Mouse (Mus musculus) liver, embryonic 11.5 days (tissue): ENCODE data around the gene Polr3gl. TPM values are rescaled to one million over a fixed set of nuclear protein-coding genes. Genes with fewer than 3 reads are reported as not detected.
"Not testable (repeated sequence)": the region's sequence is repeated elsewhere in the genome, so short reads cannot be mapped to it uniquely, and the experiment has no call there.

Experiments
- ATAC-seq: fragments of 200-750 bp; cut with Nextera tagmentation; replicated peaks from 2 replicates; pipeline ENCODE4 v1.8.0; 2017; ENCODE audit warnings: moderate number of reproducible peaks, mild to moderate bottlenecking, moderate TSS enrichment, moderate library complexity; ENCODE audit not compliant: low FRiP score
- DNase-seq: peaks from one replicate; pipeline ENCODE4 v3.0.0-alpha.2; 2017; ENCODE audit warnings: low spot score
- H3K27ac ChIP-seq: fragments of 300-500 bp; sonication (generic); 2 replicates; pipeline ENCODE4 v1.5.1; 2014; ENCODE audit warnings: mild to moderate bottlenecking, low read depth, low read length, control low read depth
- H3K27me3 ChIP-seq: fragments of 300-500 bp; sonication (generic); replicated peaks from 2 replicates; pipeline ENCODE4 v1.6.1; 2014; ENCODE audit warnings: low read length, mixed read lengths; ENCODE audit not compliant: control insufficient read depth, insufficient read depth
- H3K36me3 ChIP-seq: fragments of 300-500 bp; sonication (generic); 2 replicates; pipeline ENCODE4 v1.6.1; 2014; ENCODE audit warnings: mild to moderate bottlenecking, low read length, moderate library complexity, mixed read lengths; ENCODE audit not compliant: control insufficient read depth, insufficient read depth
- H3K4me1 ChIP-seq: fragments of 300-500 bp; sonication (generic); replicated peaks from 2 replicates; pipeline ENCODE4 v1.6.1; 2014; ENCODE audit warnings: low read length, mixed read lengths; ENCODE audit not compliant: control insufficient read depth, insufficient read depth
- H3K4me2 ChIP-seq: fragments of 300-500 bp; sonication (generic); 2 replicates; pipeline ENCODE4 v1.6.1; 2014; ENCODE audit warnings: mild to moderate bottlenecking, control low read depth, moderate library complexity
- H3K4me3 ChIP-seq: fragments of 300-500 bp; sonication (generic); 2 replicates; pipeline ENCODE4 v1.5.1; 2014; ENCODE audit warnings: low read depth, low read length, control low read depth
- H3K9ac ChIP-seq: fragments of 300-500 bp; sonication (generic); 2 replicates; pipeline ENCODE4 v1.6.1; 2014; ENCODE audit warnings: low read depth, low read length, control low read depth
- H3K9me3 ChIP-seq: fragments of 300-500 bp; sonication (generic); 2 replicates; pipeline ENCODE4 v1.6.1; 2016; ENCODE audit warnings: low read length, inconsistent platforms, mixed read lengths; ENCODE audit not compliant: control insufficient read depth
- WGBS: fragments of 180-500 bp; shearing (Covaris S2); extraction: QIAGEN DNeasy Blood & Tissue Kit; methylation state at CpG from one replicate; pipeline ENCODE4 v1.1.7; 2014; 5-methylcytosine and 5-hydroxymethylcytosine counted together
- polyA plus RNA-seq: library from polyadenylated mRNA; unstranded; fragments of >200 nt; fragmentation: Nextera tagmentation; extraction: Ambion mirVana; gene quantifications from 2 replicates; pipeline ENCODE4 v1.2.1, GENCODE M21; 2014

Polr3gl gene
- polyA plus RNA-seq, 1 experiment from 2014 or later = 21.5 TPM

- H3K4me1 ChIP-seq = no peaks in the 10 kb centered on the region
- no peak overlapping the region for H3K4me2 ChIP-seq
- no peak overlapping the region for H3K4me3 ChIP-seq
- no peaks in the 10 kb centered on the region for H3K27me3 ChIP-seq
- H3K27ac ChIP-seq = no peak overlapping the region
- no peak for ATAC-seq
- H3K9me3 ChIP-seq = no peaks in the 10 kb centered on the region
- no peak overlapping the region for H3K9ac ChIP-seq
- 91% methylated on average over 4 of the region's 4 CpGs for WGBS
- H3K36me3 ChIP-seq = peaks cover 8% of the 10 kb centered on the region; the same call in 1 of the 2 replicates
- no peak for DNase-seq
These were observed 29.2 kb upstream of the Polr3gl start for GRCm38 (mm10) chr3:96623201-96623600.

GRCm38 (mm10) chr3:96617941-96618340, 24.0 kb upstream of the Polr3gl start:
- 94% methylated on average over 3 of the region's 3 CpGs for WGBS
- peaks cover 7% of the 10 kb centered on the region; the same call in 1 of the 2 replicates for H3K36me3 ChIP-seq
- no peak for ATAC-seq

GRCm38 (mm10) chr3:96606618-96607017, 12.6 kb upstream of the Polr3gl start:
- no peaks in the 10 kb centered on the region for H3K36me3 ChIP-seq
- H3K4me3 ChIP-seq = no peak overlapping the region
- WGBS = 81% methylated on average over 4 of the region's 4 CpGs
- H3K27ac ChIP-seq = no peak overlapping the region
- no peaks in the 10 kb centered on the region for H3K27me3 ChIP-seq
- no peak for DNase-seq
- H3K4me1 ChIP-seq = no peaks in the 10 kb centered on the region; the same call in 1 of the 2 replicates
- H3K9ac ChIP-seq = no peak overlapping the region
- no peak overlapping the region for H3K4me2 ChIP-seq
- ATAC-seq = no peak
- H3K9me3 ChIP-seq = no peaks in the 10 kb centered on the region

More at GRCm38 (mm10) chr3:96617941-96618340, 24.0 kb upstream of the Polr3gl start:
- H3K4me1 ChIP-seq = no peaks in the 10 kb centered on the region
- no peak overlapping the region for H3K4me3 ChIP-seq
- DNase-seq = no peak
- H3K4me2 ChIP-seq = no peak overlapping the region
- no peak overlapping the region for H3K9ac ChIP-seq
- no peaks in the 10 kb centered on the region for H3K9me3 ChIP-seq
- no peaks in the 10 kb centered on the region for H3K27me3 ChIP-seq
- no peak overlapping the region for H3K27ac ChIP-seq

GRCm38 (mm10) chr3:96606007-96606406, 12.0 kb upstream of the Polr3gl start:
- not testable (repeated sequence) for ATAC-seq, H3K9ac ChIP-seq, H3K4me2 ChIP-seq, H3K27ac ChIP-seq, DNase-seq, H3K27me3 ChIP-seq, H3K4me1 ChIP-seq, H3K9me3 ChIP-seq, H3K4me3 ChIP-seq, H3K36me3 ChIP-seq
- WGBS = 91% methylated on average over 3 of the region's 4 CpGs

GRCm38 (mm10) chr3:96603311-96603710, 9.3 kb upstream of the Polr3gl start:
- WGBS = 76% methylated on average over 5 of the region's 5 CpGs
- H3K27ac ChIP-seq = no peak overlapping the region
- H3K9ac ChIP-seq = no peak overlapping the region
- peaks cover 14% of the 10 kb centered on the region for H3K27me3 ChIP-seq
- no peaks in the 10 kb centered on the region for H3K9me3 ChIP-seq
- no peak for ATAC-seq
- peaks cover 10% of the 10 kb centered on the region; the same call in 1 of the 2 replicates for H3K4me1 ChIP-seq
- no peak for DNase-seq
- peak overlapping the region; percentile 92 for H3K4me2 ChIP-seq
- H3K4me3 ChIP-seq = no peak overlapping the region
- no peaks in the 10 kb centered on the region for H3K36me3 ChIP-seq

- ATAC-seq (no peak), DNase-seq (no peak)
- no peak overlapping the region for H3K27ac ChIP-seq
- H3K9me3 ChIP-seq = no peaks in the 10 kb centered on the region
- no peaks in the 10 kb centered on the region for H3K36me3 ChIP-seq
- H3K4me2 ChIP-seq = peak overlapping the region; percentile 92
- peaks cover 20% of the 10 kb centered on the region for H3K27me3 ChIP-seq
- peaks cover 12% of the 10 kb centered on the region for H3K4me1 ChIP-seq
- WGBS = 61% methylated on average over 5 of the region's 5 CpGs
- no peak overlapping the region for H3K9ac ChIP-seq
- peak overlapping the region; percentile 0; the same call in 1 of the 2 replicates for H3K4me3 ChIP-seq
These were observed 8.7 kb upstream of the Polr3gl start for GRCm38 (mm10) chr3:96602704-96603084.

GRCm38 (mm10) chr3:96601941-96602703, 8.1 kb upstream of the Polr3gl start:
- peak overlapping the region; percentile 71 for H3K9ac ChIP-seq
- 59% methylated on average over 10 of the region's 10 CpGs for WGBS
- DNase-seq = no peak
- H3K4me2 ChIP-seq = peak overlapping the region; percentile 92
- no peak for ATAC-seq
- H3K27me3 ChIP-seq = peaks cover 26% of the 10 kb centered on the region
- peak overlapping the region; percentile 86 for H3K4me3 ChIP-seq
- 0 out of 2 replicates have a peak overlapping the region, but pooled peaks have one; percentile 84 for H3K27ac ChIP-seq
- peaks cover 18% of the 10 kb centered on the region for H3K4me1 ChIP-seq
- H3K9me3 ChIP-seq = no peaks in the 10 kb centered on the region
- no peaks in the 10 kb centered on the region for H3K36me3 ChIP-seq

GRCm38 (mm10) chr3:96601251-96601787, 7.3 kb upstream of the Polr3gl start:
- peak overlapping the region; percentile 84 for H3K27ac ChIP-seq
- peak; percentile 56 for ATAC-seq
- peaks cover 34% of the 10 kb centered on the region for H3K27me3 ChIP-seq
- 2% methylated on average over 40 of the region's 40 CpGs for WGBS
- no peaks in the 10 kb centered on the region for H3K9me3 ChIP-seq
- no peaks in the 10 kb centered on the region for H3K36me3 ChIP-seq
- peak overlapping the region; percentile 92 for H3K4me2 ChIP-seq
- peak overlapping the region; percentile 86 for H3K4me3 ChIP-seq
- DNase-seq = no peak
- H3K9ac ChIP-seq = peak overlapping the region; percentile 71
- H3K4me1 ChIP-seq = peaks cover 25% of the 10 kb centered on the region
